Mouse (Mus musculus) ES-Bruce4 (cell line): ENCODE measurements at regions not wholly inside any gene's neighbourhood (a gene's known extent, or its start where the extent isn't known, plus 50 kb on each side); places are given as distances from the start of the nearest gene placed in this dataset.

ENCODE experiments used
- CTCF ChIP-seq: IDR thresholded peaks from one replicate; pipeline ENCODE4 v1.8.1; 2011; ENCODE audit warnings: low read depth, low read length
- EP300 ChIP-seq: IDR thresholded peaks from 2 replicates; pipeline ENCODE4 v1.6.1; 2011; ENCODE audit warnings: low read depth, low read length; ENCODE audit not compliant: insufficient read depth
- POLR2A ChIP-seq: IDR thresholded peaks from one replicate; pipeline ENCODE4 v1.8.1; 2011; ENCODE audit warnings: low read length; ENCODE audit not compliant: insufficient read depth

- TF ChIP-seq CTCF (no peak), POLR2A (no peak), EP300 (no peak)
Observed at GRCm38 (mm10) chr9:67632521-67633025, 73.1 kb upstream of the Tln2 start.
